Mouse (Mus musculus): ENCODE measurements around the gene As3mt. TPM values are rescaled to one million over a fixed set of nuclear protein-coding genes. Genes with fewer than 3 reads are reported as not detected.

The As3mt gene
- polyA plus RNA-seq, 1 experiment from 2014 or later: 19.4 TPM

- no peak overlapping the region for H3K9ac ChIP-seq (ENCODE audit: low read depth, low read length)
- peaks cover 9% of the 10 kb centered on the region; the same call in 1 of the 2 replicates for H3K4me1 ChIP-seq (ENCODE audit: control insufficient read depth, insufficient read depth, low read length)
- peak; percentile 12 for DNase-seq (ENCODE audit: low spot score)
- H3K4me3 ChIP-seq (ENCODE audit: low read depth, low read length): no peak overlapping the region
- WGBS: 81% methylated on average over 4 of the region's 4 CpGs
- peaks cover 12% of the 10 kb centered on the region for H3K36me3 ChIP-seq (ENCODE audit: control insufficient read depth, insufficient read depth, low read length)
- no peaks in the 10 kb centered on the region for H3K9me3 ChIP-seq (ENCODE audit: control insufficient read depth, low read length)
- no peak overlapping the region for H3K4me2 ChIP-seq (ENCODE audit: low read depth, low read length)
- H3K27ac ChIP-seq (replicated peaks; ENCODE audit: low read depth, low read length): no peak overlapping the region
- H3K27me3 ChIP-seq (replicated peaks; ENCODE audit: control insufficient read depth, insufficient read depth, low read length): no peaks in the 10 kb centered on the region
- ATAC-seq (ENCODE audit: low read depth): no peak
These were observed 14.1 kb upstream of the As3mt start for GRCm38 (mm10) chr19:46693146-46693545.

- Histone ChIP-seq H3K9me3 (ENCODE audit: control insufficient read depth, low read length) (no peaks in the 10 kb centered on the region), H3K4me2 (ENCODE audit: low read depth, low read length) (no peak overlapping the region), H3K27ac (replicated peaks; ENCODE audit: low read depth, low read length) (no peak overlapping the region), H3K4me1 (ENCODE audit: control insufficient read depth, insufficient read depth, low read length) (no peaks in the 10 kb centered on the region), H3K27me3 (replicated peaks; ENCODE audit: control insufficient read depth, insufficient read depth, low read length) (no peaks in the 10 kb centered on the region), H3K4me3 (ENCODE audit: low read depth, low read length) (no peak overlapping the region), H3K36me3 (ENCODE audit: control insufficient read depth, insufficient read depth, low read length) (peaks cover 25% of the 10 kb centered on the region), H3K9ac (ENCODE audit: low read depth, low read length) (no peak overlapping the region)
- DNase-seq (ENCODE audit: low spot score) (no peak), ATAC-seq (ENCODE audit: low read depth) (no peak)
- 94% methylated on average over 8 of the region's 8 CpGs for WGBS
These were observed 10.8 kb upstream of the As3mt start for GRCm38 (mm10) chr19:46696482-46696881.

GRCm38 (mm10) chr19:46696943-46697342, 10.3 kb upstream of the As3mt start:
- Histone ChIP-seq H3K4me1 (ENCODE audit: control insufficient read depth, insufficient read depth, low read length) (no peaks in the 10 kb centered on the region), H3K27me3 (replicated peaks; ENCODE audit: control insufficient read depth, insufficient read depth, low read length) (no peaks in the 10 kb centered on the region), H3K4me2 (ENCODE audit: low read depth, low read length) (no peak overlapping the region), H3K9ac (ENCODE audit: low read depth, low read length) (no peak overlapping the region), H3K9me3 (ENCODE audit: control insufficient read depth, low read length) (no peaks in the 10 kb centered on the region), H3K27ac (replicated peaks; ENCODE audit: low read depth, low read length) (no peak overlapping the region), H3K4me3 (ENCODE audit: low read depth, low read length) (no peak overlapping the region), H3K36me3 (ENCODE audit: control insufficient read depth, insufficient read depth, low read length) (peaks cover 25% of the 10 kb centered on the region)
- WGBS: 93% methylated on average over 7 of the region's 7 CpGs
- ATAC-seq (ENCODE audit: low read depth): no peak
- DNase-seq (ENCODE audit: low spot score): no peak

GRCm38 (mm10) chr19:46697840-46698517, 9.3 kb upstream of the As3mt start:
- H3K4me3 ChIP-seq (ENCODE audit: low read depth, low read length): no peak overlapping the region
- no peak overlapping the region for H3K27ac ChIP-seq (replicated peaks; ENCODE audit: low read depth, low read length)
- H3K9me3 ChIP-seq (ENCODE audit: control insufficient read depth, low read length): no peaks in the 10 kb centered on the region
- no peak overlapping the region for H3K9ac ChIP-seq (ENCODE audit: low read depth, low read length)
- 44% methylated on average over 17 of the region's 19 CpGs for WGBS
- ATAC-seq (ENCODE audit: low read depth) (no peak), DNase-seq (ENCODE audit: low spot score) (no peak)
- no peaks in the 10 kb centered on the region for H3K27me3 ChIP-seq (replicated peaks; ENCODE audit: control insufficient read depth, insufficient read depth, low read length)
- no peak overlapping the region for H3K4me2 ChIP-seq (ENCODE audit: low read depth, low read length)
- H3K36me3 ChIP-seq (ENCODE audit: control insufficient read depth, insufficient read depth, low read length): peaks cover 25% of the 10 kb centered on the region
- H3K4me1 ChIP-seq (ENCODE audit: control insufficient read depth, insufficient read depth, low read length): no peaks in the 10 kb centered on the region

- Histone ChIP-seq H3K27ac (replicated peaks; ENCODE audit: low read depth, low read length) (no peak overlapping the region), H3K27me3 (replicated peaks; ENCODE audit: control insufficient read depth, insufficient read depth, low read length) (no peaks in the 10 kb centered on the region), H3K9me3 (ENCODE audit: control insufficient read depth, low read length) (no peaks in the 10 kb centered on the region), H3K4me2 (ENCODE audit: low read depth, low read length) (no peak overlapping the region), H3K36me3 (ENCODE audit: control insufficient read depth, insufficient read depth, low read length) (peaks cover 25% of the 10 kb centered on the region), H3K4me1 (ENCODE audit: control insufficient read depth, insufficient read depth, low read length) (no peaks in the 10 kb centered on the region), H3K9ac (ENCODE audit: low read depth, low read length) (no peak overlapping the region), H3K4me3 (ENCODE audit: low read depth, low read length) (no peak overlapping the region)
- ATAC-seq (ENCODE audit: low read depth) (no peak), DNase-seq (ENCODE audit: low spot score) (no peak)
- 67% methylated on average over 10 of the region's 10 CpGs for WGBS
These were observed 8.2 kb upstream of the As3mt start for GRCm38 (mm10) chr19:46699011-46699481.

- no peaks in the 10 kb centered on the region for H3K4me1 ChIP-seq (ENCODE audit: control insufficient read depth, insufficient read depth, low read length)
- H3K27ac ChIP-seq (replicated peaks; ENCODE audit: low read depth, low read length): no peak overlapping the region
- H3K4me2 ChIP-seq (ENCODE audit: low read depth, low read length): no peak overlapping the region
- H3K27me3 ChIP-seq (replicated peaks; ENCODE audit: control insufficient read depth, insufficient read depth, low read length): no peaks in the 10 kb centered on the region
- no peak overlapping the region for H3K9ac ChIP-seq (ENCODE audit: low read depth, low read length)
- WGBS: 83% methylated on average over 9 of the region's 9 CpGs
- no peak overlapping the region for H3K4me3 ChIP-seq (ENCODE audit: low read depth, low read length)
- no peaks in the 10 kb centered on the region for H3K9me3 ChIP-seq (ENCODE audit: control insufficient read depth, low read length)
- DNase-seq (ENCODE audit: low spot score) (no peak), ATAC-seq (ENCODE audit: low read depth) (no peak)
- peaks cover 14% of the 10 kb centered on the region; the same call in 1 of the 2 replicates for H3K36me3 ChIP-seq (ENCODE audit: control insufficient read depth, insufficient read depth, low read length)
These were observed 6.1 kb upstream of the As3mt start for GRCm38 (mm10) chr19:46701156-46701555.

- Histone ChIP-seq H3K36me3 (ENCODE audit: control insufficient read depth, insufficient read depth, low read length) (0 out of 2 replicates have a peak, but pooled peaks cover 9% of the 10 kb centered on the region), H3K27ac (replicated peaks; ENCODE audit: low read depth, low read length) (no peak overlapping the region), H3K4me1 (ENCODE audit: control insufficient read depth, insufficient read depth, low read length) (peaks cover 11% of the 10 kb centered on the region; the same call in 1 of the 2 replicates), H3K4me2 (ENCODE audit: low read depth, low read length) (no peak overlapping the region), H3K9me3 (ENCODE audit: control insufficient read depth, low read length) (no peaks in the 10 kb centered on the region), H3K4me3 (ENCODE audit: low read depth, low read length) (no peak overlapping the region), H3K27me3 (replicated peaks; ENCODE audit: control insufficient read depth, insufficient read depth, low read length) (no peaks in the 10 kb centered on the region), H3K9ac (ENCODE audit: low read depth, low read length) (no peak overlapping the region)
- ATAC-seq (ENCODE audit: low read depth) (no peak), DNase-seq (ENCODE audit: low spot score) (no peak)
- 45% methylated on average over 7 of the region's 7 CpGs for WGBS
These were observed 1.3 kb upstream of the As3mt start for GRCm38 (mm10) chr19:46705779-46706495.

GRCm38 (mm10) chr19:46706540-46707295, 540 bp upstream of the As3mt start:
- ATAC-seq (ENCODE audit: low read depth) (no peak), DNase-seq (ENCODE audit: low spot score) (no peak)
- Histone ChIP-seq H3K9ac (ENCODE audit: low read depth, low read length) (peak overlapping the region; percentile 66), H3K36me3 (ENCODE audit: control insufficient read depth, insufficient read depth, low read length) (0 out of 2 replicates have a peak, but pooled peaks cover 4% of the 10 kb centered on the region), H3K4me2 (ENCODE audit: low read depth, low read length) (peak overlapping the region; percentile 69), H3K4me1 (ENCODE audit: control insufficient read depth, insufficient read depth, low read length) (peaks cover 11% of the 10 kb centered on the region; the same call in 1 of the 2 replicates), H3K4me3 (ENCODE audit: low read depth, low read length) (peak overlapping the region; percentile 47), H3K27me3 (replicated peaks; ENCODE audit: control insufficient read depth, insufficient read depth, low read length) (no peaks in the 10 kb centered on the region), H3K9me3 (ENCODE audit: control insufficient read depth, low read length) (no peaks in the 10 kb centered on the region), H3K27ac (replicated peaks; ENCODE audit: low read depth, low read length) (no peak overlapping the region)
- 73% methylated on average over 9 of the region's 9 CpGs for WGBS
